Mouse (Mus musculus) CH12.LX (cell line): ENCODE measurements around the gene Trh. TPM values are rescaled to one million over a fixed set of nuclear protein-coding genes. Genes with fewer than 3 reads are reported as not detected.

Experiments used
- DNase-seq: peaks from one replicate; pipeline ENCODE4 v3.0.0-alpha.2; 2013; ENCODE audit errors: extremely low read depth
- H3K27ac ChIP-seq: 2 replicates; pipeline ENCODE4 v1.5.1; 2012; ENCODE audit warnings: low read depth, mild to moderate bottlenecking, control low read depth, moderate library complexity; ENCODE audit not compliant: insufficient read depth
- H3K27me3 ChIP-seq: replicated peaks from 2 replicates; pipeline ENCODE3; 2012; ENCODE audit warnings: inconsistent platforms
- H3K36me3 ChIP-seq, 2 experiments: replicated peaks in 1 of 2; 2 replicates each; pipeline versions ENCODE3 to v1.6.1; 2012; ENCODE audit warnings: inconsistent platforms in 1 of 2, low read length in 1 of 2, mild to moderate bottlenecking in 1 of 2, mixed read lengths in 1 of 2, moderate library complexity in 1 of 2; ENCODE audit not compliant: control insufficient read depth in 1 of 2, insufficient read depth in 1 of 2
- H3K4me1 ChIP-seq, 2 experiments: 2 replicates each; pipeline ENCODE4 v1.6.1; 2012; ENCODE audit warnings: inconsistent platforms in 1 of 2, moderate library complexity in 1 of 2; ENCODE audit not compliant: insufficient read depth in 2 of 2, control insufficient read depth in 1 of 2
- H3K4me2 ChIP-seq: 2 replicates; pipeline ENCODE4 v1.6.1; 2012; ENCODE audit warnings: low read depth, mild to moderate bottlenecking, control low read depth; ENCODE audit not compliant: poor library complexity, insufficient read depth, severe bottlenecking
- H3K4me3 ChIP-seq, 3 experiments: fragments of 150-350 bp in 1 of 3; sonication (generic) in 1 of 3; replicated peaks in 1 of 3; 2 replicates each; pipeline versions ENCODE3 to v1.5.1; 2011 to 2012; ENCODE audit warnings: low read depth in 2 of 3, low read length in 2 of 3, mild to moderate bottlenecking in 2 of 3, moderate library complexity in 2 of 3, control low read depth in 1 of 3, improper control_type of control experiment in 1 of 3, inconsistent platforms in 1 of 3, mixed read lengths in 1 of 3; ENCODE audit not compliant: poor library complexity in 1 of 3
- H3K79me2 ChIP-seq: replicated peaks from 2 replicates; pipeline ENCODE4 v1.6.1; 2012; ENCODE audit warnings: mild to moderate bottlenecking, moderate library complexity; ENCODE audit not compliant: control insufficient read depth, poor library complexity, insufficient read depth, severe bottlenecking; ENCODE audit errors: extremely low read depth
- H3K9ac ChIP-seq: 2 replicates; pipeline ENCODE4 v1.6.1; 2012; ENCODE audit warnings: low read depth, mild to moderate bottlenecking, control low read depth, moderate library complexity; ENCODE audit not compliant: insufficient read depth
- H3K9me3 ChIP-seq: replicated peaks from 2 replicates; pipeline ENCODE3; 2012; ENCODE audit warnings: low read length, inconsistent platforms, mixed read lengths
- CHD2 ChIP-seq: IDR thresholded peaks from 2 replicates; pipeline ENCODE4 v1.6.1; 2011; ENCODE audit warnings: low read length, improper control_type of control experiment
- EP300 ChIP-seq: IDR thresholded peaks from 2 replicates; pipeline ENCODE4 v1.6.1; 2011; ENCODE audit warnings: low read length, improper control_type of control experiment
- ETS1 ChIP-seq: conservative IDR thresholded peaks from 2 replicates; pipeline ENCODE4 v1.6.1; 2012; ENCODE audit warnings: low read depth, mild to moderate bottlenecking, inconsistent platforms, low read length, improper control_type of control experiment, moderate library complexity
- HCFC1 ChIP-seq: IDR thresholded peaks from 2 replicates; pipeline ENCODE4 v1.6.1; 2012; ENCODE audit warnings: low read depth, mild to moderate bottlenecking, inconsistent platforms, low read length, improper control_type of control experiment
- JUND ChIP-seq: conservative IDR thresholded peaks from 2 replicates; pipeline ENCODE4 v1.6.1; 2011; ENCODE audit warnings: low read depth, low read length, improper control_type of control experiment
- MEF2A ChIP-seq: IDR thresholded peaks from 2 replicates; pipeline ENCODE4 v1.6.1; 2014; ENCODE audit warnings: low read depth, mild to moderate bottlenecking, inconsistent platforms, low read length, improper control_type of control experiment, borderline replicate concordance
- MYC ChIP-seq: IDR thresholded peaks from 2 replicates; pipeline ENCODE4 v1.6.1; 2011; ENCODE audit warnings: low read depth, mild to moderate bottlenecking, improper control_type of control experiment, low read length
- NELFE ChIP-seq: IDR thresholded peaks from 2 replicates; pipeline ENCODE4 v1.6.1; 2011; ENCODE audit warnings: low read depth, low read length, improper control_type of control experiment
- RAD21 ChIP-seq: IDR thresholded peaks from 2 replicates; pipeline ENCODE4 v1.6.1; 2011; ENCODE audit warnings: low read depth, mild to moderate bottlenecking, low read length, improper control_type of control experiment, moderate library complexity
- TBP ChIP-seq: conservative IDR thresholded peaks from 2 replicates; pipeline ENCODE4 v1.6.1; 2011; ENCODE audit warnings: low read depth, low read length, improper control_type of control experiment
- TCF12 ChIP-seq: IDR thresholded peaks from 2 replicates; pipeline ENCODE4 v1.6.1; 2014; ENCODE audit warnings: low read depth, mild to moderate bottlenecking, inconsistent platforms, low read length, improper control_type of control experiment
- ZKSCAN1 ChIP-seq: IDR thresholded peaks from 2 replicates; pipeline ENCODE4 v1.6.1; 2012; ENCODE audit warnings: low read depth, inconsistent platforms, low read length, improper control_type of control experiment, borderline replicate concordance
- ZMIZ1 ChIP-seq: IDR thresholded peaks from 2 replicates; pipeline ENCODE4 v1.6.1; 2012; ENCODE audit warnings: low read depth, mild to moderate bottlenecking, inconsistent platforms, low read length, improper control_type of control experiment
- ZNF384 ChIP-seq: IDR thresholded peaks from 2 replicates; pipeline ENCODE4 v1.6.1; 2012; ENCODE audit warnings: low read depth, low read length, improper control_type of control experiment, inconsistent platforms
- dilution Hi-C: fragments of 300-500 bp; cut with MboI; formaldehyde crosslinking; loops from 2 replicates; pipeline ENCODE4 v1.14.3; 2020; ENCODE audit warnings: low sequenced_read_pairs; ENCODE audit not compliant: extremely low pct_unique_long_range_greater_than_20kb, extremely low pct_ligation_motif_present
- in situ Hi-C: fragments of 300-500 bp; cut with MboI; formaldehyde crosslinking; loops from 3 replicates; pipeline ENCODE4 v1.14.3; 2019; ENCODE audit warnings: low sequenced_read_pairs, low pct_ligation_motif_present, low pct_unique_long_range_greater_than_20kb, mixed read lengths
- polyA plus RNA-seq: library from polyadenylated mRNA; unstranded; fragments of >175 nt; gene quantifications from 2 replicates; pipeline ENCODE4 v1.2.1, GENCODE M21; 2012; ENCODE audit warnings: low read depth; ENCODE audit not compliant: insufficient read length
- total RNA-seq, 2 experiments: library from RNA; depleted of rRNA; stranded (reverse); fragments of 300-350 nt in 1 of 2; fragments of >200 nt in 1 of 2; gene quantifications; 2 replicates each; pipeline ENCODE4 v1.2.3; 2012 to 2014

Gene Trh
- total and polyA plus RNA-seq, 3 experiments = not detected

DNA sequence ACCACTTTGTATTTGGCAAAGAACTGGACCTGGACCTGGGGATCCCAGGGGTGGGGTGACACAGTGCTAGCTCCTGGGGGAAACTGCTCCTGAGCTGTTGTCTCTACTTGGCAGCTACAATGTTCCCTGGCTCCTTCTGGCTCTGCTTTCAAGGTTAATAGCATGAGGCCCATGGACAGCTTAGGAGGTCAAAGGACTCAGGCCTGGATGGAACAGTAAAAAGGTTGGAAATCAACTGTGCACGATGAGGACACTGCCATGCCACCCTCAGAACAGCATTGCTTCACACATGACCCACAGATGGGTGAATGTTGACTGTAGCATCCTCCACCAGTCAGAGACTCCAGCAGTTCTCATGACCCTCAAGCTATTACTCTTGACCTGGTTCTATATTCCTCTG is 13.1 kb downstream of the Trh start:
- dilution Hi-C loops (no loop called here), in situ Hi-C loops (no loop called here)
- DNase-seq = no peak
- H3K79me2 ChIP-seq = no peaks in the 10 kb centered on the region
- no peaks in the 10 kb centered on the region for H3K36me3 ChIP-seq
- no peaks in the 10 kb centered on the region for H3K27me3 ChIP-seq
- no peak overlapping the region for H3K4me2 ChIP-seq
- no peak overlapping the region for H3K27ac ChIP-seq
- TF ChIP-seq ZKSCAN1 (no peak), ZMIZ1 (no peak), JUND (no peak)
- peaks cover 3 to 28% of the 10 kb centered on the region in 2 experiments; a peak in 3 of 4 replicates for H3K4me1 ChIP-seq
- H3K9me3 ChIP-seq = no peaks in the 10 kb centered on the region
- no peak overlapping the region for H3K4me3 ChIP-seq
- H3K9ac ChIP-seq = no peak overlapping the region

DNA sequence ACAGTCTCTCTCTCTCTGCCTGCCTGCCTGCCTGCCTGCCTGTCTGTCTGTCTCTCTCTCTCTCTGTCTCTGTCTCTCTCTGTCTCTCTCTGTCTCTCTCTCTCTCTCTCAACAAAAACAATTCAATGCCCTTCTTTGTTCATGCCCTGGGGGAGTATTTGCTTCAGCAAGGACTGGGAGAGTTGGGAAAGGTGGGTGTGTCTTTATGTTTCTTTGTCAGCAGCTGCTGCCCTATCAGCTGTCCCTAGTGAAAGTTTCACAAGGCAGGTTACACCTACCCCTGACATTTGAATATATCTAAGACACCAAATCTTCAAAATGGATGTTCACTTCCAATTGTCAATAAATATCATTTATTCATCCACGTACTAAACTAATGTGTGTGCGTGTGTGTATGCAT is 14.9 kb downstream of the Trh start:
- H3K4me2 ChIP-seq = peak overlapping the region; percentile 90; the same call in 1 of the 2 replicates
- in situ Hi-C loops (no loop called here), dilution Hi-C loops (no loop called here)
- no peaks in the 10 kb centered on the region for H3K9me3 ChIP-seq
- H3K9ac ChIP-seq = no peak overlapping the region
- H3K79me2 ChIP-seq = no peaks in the 10 kb centered on the region
- TF ChIP-seq NELFE (no peak), MYC (no peak), TCF12 (no peak), MEF2A (no peak), ZKSCAN1 (no peak), HCFC1 (no peak), CHD2 (no peak), RAD21 (no peak), ETS1 (no peak)
- peaks cover 3 to 28% of the 10 kb centered on the region in 2 experiments; a peak in 3 of 4 replicates for H3K4me1 ChIP-seq
- no peaks in the 10 kb centered on the region for H3K36me3 ChIP-seq
- DNase-seq = peak; percentile 14
- no peak overlapping the region for H3K4me3 ChIP-seq
- H3K27me3 ChIP-seq = no peaks in the 10 kb centered on the region
- no peak overlapping the region for H3K27ac ChIP-seq

DNA sequence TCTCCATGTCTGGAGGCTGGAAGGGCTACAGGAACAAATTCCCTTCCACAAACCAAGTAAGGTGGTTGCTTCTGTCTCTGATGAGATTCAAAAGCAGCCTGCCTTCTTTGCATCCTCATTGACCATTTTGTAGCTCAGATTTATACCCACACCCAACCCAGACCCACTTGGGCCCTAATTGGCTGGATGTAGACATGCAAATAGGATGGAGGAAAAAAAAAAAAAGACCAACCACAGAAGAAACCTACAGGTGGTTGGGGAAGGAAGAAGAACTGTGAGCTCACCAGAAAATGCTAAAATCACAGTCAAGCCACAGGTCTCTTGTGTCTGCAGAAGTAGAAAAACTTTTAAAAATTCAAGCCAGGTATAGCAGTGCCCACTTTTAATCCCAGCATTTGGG is 15.3 kb downstream of the Trh start:
- no peak overlapping the region for H3K9ac ChIP-seq
- H3K9me3 ChIP-seq = no peaks in the 10 kb centered on the region
- peak; percentile 70 for DNase-seq
- peak overlapping the region; percentile 90; the same call in 1 of the 2 replicates for H3K4me2 ChIP-seq
- peaks cover 3 to 28% of the 10 kb centered on the region in 2 experiments; a peak in 3 of 4 replicates for H3K4me1 ChIP-seq
- dilution Hi-C loops = no loop called here
- no peak overlapping the region for H3K4me3 ChIP-seq
- no peak overlapping the region for H3K27ac ChIP-seq
- H3K36me3 ChIP-seq = no peaks in the 10 kb centered on the region
- in situ Hi-C loops = no loop called here
- no peaks in the 10 kb centered on the region for H3K79me2 ChIP-seq
- TF ChIP-seq ZMIZ1 = no peak
- TF ChIP-seq EP300 = peak; percentile 55; the same call in 1 of the 2 replicates
- peak; percentile 96 for TF ChIP-seq ZNF384
- TF ChIP-seq TBP = 0 out of 2 replicates have a peak, but pooled peaks have one; percentile 26
- no peaks in the 10 kb centered on the region for H3K27me3 ChIP-seq
